Mouse (Mus musculus): ENCODE results near the gene Kif26b. TPM values are rescaled to one million over a fixed set of nuclear protein-coding genes. Genes with fewer than 3 reads are reported as not detected.

The Kif26b gene
- polyA plus RNA-seq, 1 experiment from 2014 or later, result 5.1 TPM

DNA sequence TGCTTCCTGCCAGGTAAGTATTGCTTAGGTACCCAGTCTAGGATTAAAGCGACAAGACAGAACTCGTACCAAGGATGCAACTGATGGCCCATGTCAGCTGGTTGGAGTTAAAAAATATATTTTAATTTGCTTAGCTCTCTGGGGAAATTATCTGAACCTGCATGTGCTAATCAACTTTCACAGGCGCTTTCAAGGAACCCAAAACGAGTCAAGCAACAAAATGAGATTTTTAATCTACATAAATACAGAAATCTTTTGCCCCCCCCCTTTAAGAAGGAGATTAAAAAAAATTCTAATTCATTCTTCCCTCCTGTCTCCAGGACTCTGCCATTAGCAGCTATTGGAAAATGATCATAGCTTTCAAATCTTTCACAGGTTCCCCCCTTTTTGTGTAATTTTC is 106.5 kb downstream of the Kif26b start:
- H3K9me3 ChIP-seq (replicated peaks; ENCODE audit: control insufficient read depth, low read length), result no peaks in the 10 kb centered on the region
- no peaks in the 10 kb centered on the region for H3K36me3 ChIP-seq (ENCODE audit: control insufficient read depth, insufficient read depth)
- no peak overlapping the region for H3K27ac ChIP-seq (ENCODE audit: low read length)
- peaks cover 26% of the 10 kb centered on the region for H3K4me1 ChIP-seq (ENCODE audit: control insufficient read depth, insufficient read depth, low read length)
- H3K27me3 ChIP-seq (ENCODE audit: control insufficient read depth, insufficient read depth, low read length), result no peaks in the 10 kb centered on the region
- H3K4me3 ChIP-seq (ENCODE audit: low read length), result no peak overlapping the region
- no peak for ATAC-seq (replicated peaks; ENCODE audit: extremely low read depth, insufficient read depth, low FRiP score)
- WGBS, result 91% methylated on average over 4 of the region's 4 CpGs
- no peak overlapping the region for H3K4me2 ChIP-seq (ENCODE audit: low read depth, low read length)
- no peak overlapping the region for H3K9ac ChIP-seq (ENCODE audit: low read length)

DNA sequence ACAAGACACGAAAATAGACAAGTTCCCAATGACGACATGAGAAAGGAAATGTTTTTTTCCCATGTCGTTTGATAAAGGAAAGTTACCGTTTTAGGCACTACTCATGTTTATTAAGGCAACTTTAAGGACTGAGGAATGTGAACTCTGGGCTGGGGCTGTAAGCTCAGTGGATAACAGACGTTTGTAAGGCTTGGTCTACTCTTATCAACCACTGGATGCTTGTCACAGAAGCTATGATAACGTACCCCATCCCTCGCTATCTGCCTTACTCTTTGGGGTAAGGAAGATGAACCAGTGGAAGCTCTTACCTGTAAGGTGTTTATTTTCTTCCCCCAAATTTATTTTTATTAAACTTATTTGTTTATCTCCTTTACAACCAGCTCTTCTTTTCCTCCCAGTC is 108.4 kb downstream of the Kif26b start:
- Histone ChIP-seq H3K9me3 (replicated peaks; ENCODE audit: control insufficient read depth, low read length) (no peaks in the 10 kb centered on the region), H3K27me3 (ENCODE audit: control insufficient read depth, insufficient read depth, low read length) (no peaks in the 10 kb centered on the region), H3K27ac (ENCODE audit: low read length) (no peak overlapping the region), H3K4me1 (ENCODE audit: control insufficient read depth, insufficient read depth, low read length) (peaks cover 30% of the 10 kb centered on the region), H3K36me3 (ENCODE audit: control insufficient read depth, insufficient read depth) (no peaks in the 10 kb centered on the region), H3K4me2 (ENCODE audit: low read depth, low read length) (no peak overlapping the region), H3K4me3 (ENCODE audit: low read length) (no peak overlapping the region), H3K9ac (ENCODE audit: low read length) (no peak overlapping the region)
- ATAC-seq (replicated peaks; ENCODE audit: extremely low read depth, insufficient read depth, low FRiP score), result no peak
- 53% methylated on average over 7 of the region's 7 CpGs for WGBS

DNA sequence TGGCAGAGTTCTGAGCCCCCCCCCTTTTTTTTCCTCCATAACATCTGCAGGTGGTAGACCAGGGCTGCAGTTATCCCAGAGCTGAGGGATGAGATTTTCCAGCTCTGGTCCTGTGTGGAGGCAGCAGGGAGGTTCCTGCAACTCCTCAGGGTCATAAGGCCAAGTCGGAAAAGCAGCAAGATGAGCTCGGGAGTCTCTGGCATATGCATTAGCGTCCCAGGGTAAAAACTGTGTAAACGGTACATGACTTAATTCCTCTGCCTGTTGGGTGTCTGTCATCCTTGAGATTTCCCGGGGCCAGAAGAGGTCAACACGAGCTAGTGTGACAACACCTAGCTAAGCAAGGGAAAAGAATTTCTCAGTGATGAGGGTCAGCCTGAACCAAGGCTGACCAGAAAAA is 111.0 kb downstream of the Kif26b start:
- no peak overlapping the region for H3K4me2 ChIP-seq (ENCODE audit: low read depth, low read length)
- H3K4me1 ChIP-seq (ENCODE audit: control insufficient read depth, insufficient read depth, low read length), result peaks cover 35% of the 10 kb centered on the region
- no peaks in the 10 kb centered on the region for H3K9me3 ChIP-seq (replicated peaks; ENCODE audit: control insufficient read depth, low read length)
- H3K27me3 ChIP-seq (ENCODE audit: control insufficient read depth, insufficient read depth, low read length), result no peaks in the 10 kb centered on the region
- 44% methylated on average over 6 of the region's 6 CpGs for WGBS
- ATAC-seq (replicated peaks; ENCODE audit: extremely low read depth, insufficient read depth, low FRiP score), result no peak
- no peaks in the 10 kb centered on the region for H3K36me3 ChIP-seq (ENCODE audit: control insufficient read depth, insufficient read depth)
- no peak overlapping the region for H3K9ac ChIP-seq (ENCODE audit: low read length)
- no peak overlapping the region for H3K4me3 ChIP-seq (ENCODE audit: low read length)
- no peak overlapping the region for H3K27ac ChIP-seq (ENCODE audit: low read length)

DNA sequence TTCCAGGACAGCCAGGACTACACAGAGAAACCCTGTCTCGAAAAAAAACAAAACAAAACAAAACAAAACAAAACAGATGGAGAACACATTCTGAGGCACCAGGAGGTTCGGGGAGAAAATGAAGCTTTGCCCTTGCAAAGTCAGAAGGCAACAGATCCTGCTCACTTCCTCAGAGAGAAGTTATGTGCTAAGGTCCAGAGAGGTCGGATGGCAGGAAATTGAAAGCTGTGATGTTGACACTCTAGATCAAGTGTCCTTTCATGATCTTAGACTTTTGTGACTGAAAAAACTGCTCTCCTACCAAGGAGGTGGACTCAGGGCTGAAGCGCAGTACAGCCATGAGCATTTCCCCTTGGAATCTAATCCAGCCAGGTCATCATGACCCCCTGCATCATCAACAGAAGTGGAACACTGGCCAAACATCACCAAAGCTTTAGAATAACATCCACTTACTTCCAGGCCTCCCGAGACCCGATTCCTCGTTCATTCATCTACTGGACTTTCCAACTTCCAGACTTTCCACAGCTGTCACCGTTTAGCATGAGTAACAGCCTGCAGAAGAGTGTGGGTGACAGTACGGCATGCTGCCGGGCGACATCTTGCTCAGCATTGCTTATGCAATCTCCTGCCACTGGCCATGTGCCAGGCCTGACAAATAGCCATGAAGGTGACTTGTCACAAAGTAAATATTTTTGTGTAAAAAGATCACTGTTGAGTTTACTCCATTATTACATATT is 112.0 kb downstream of the Kif26b start:
- Histone ChIP-seq H3K9me3 (replicated peaks; ENCODE audit: control insufficient read depth, low read length) (no peaks in the 10 kb centered on the region), H3K36me3 (ENCODE audit: control insufficient read depth, insufficient read depth) (no peaks in the 10 kb centered on the region), H3K27me3 (ENCODE audit: control insufficient read depth, insufficient read depth, low read length) (no peaks in the 10 kb centered on the region), H3K4me1 (ENCODE audit: control insufficient read depth, insufficient read depth, low read length) (peaks cover 41% of the 10 kb centered on the region), H3K4me2 (ENCODE audit: low read depth, low read length) (no peak overlapping the region), H3K4me3 (ENCODE audit: low read length) (no peak overlapping the region), H3K27ac (ENCODE audit: low read length) (peak overlapping the region; percentile 27; the same call in 1 of the 2 replicates), H3K9ac (ENCODE audit: low read length) (no peak overlapping the region)
- WGBS, result 36% methylated on average over 11 of the region's 11 CpGs
- no peak for ATAC-seq (replicated peaks; ENCODE audit: extremely low read depth, insufficient read depth, low FRiP score)

DNA sequence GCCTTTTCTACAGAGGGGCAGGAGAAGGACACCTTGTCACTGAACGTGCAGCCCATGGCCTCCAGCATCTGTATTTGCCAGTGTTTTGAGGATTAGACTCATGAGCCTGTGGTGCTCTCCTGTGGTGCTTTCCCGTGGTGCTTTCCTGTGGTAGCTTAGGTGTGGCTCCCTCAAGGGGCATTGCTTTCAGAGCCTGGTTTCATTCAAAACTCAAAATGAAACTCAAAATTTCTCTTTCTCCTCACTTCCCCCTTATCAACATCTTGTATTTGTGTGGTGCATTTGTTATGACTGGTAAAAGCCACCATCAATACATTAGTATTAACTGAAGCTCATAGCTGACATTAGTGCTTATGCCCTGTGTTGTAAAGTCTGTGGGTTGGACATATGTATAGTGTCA is 112.9 kb downstream of the Kif26b start:
- Histone ChIP-seq H3K27ac (ENCODE audit: low read length) (no peak overlapping the region), H3K4me3 (ENCODE audit: low read length) (no peak overlapping the region), H3K36me3 (ENCODE audit: control insufficient read depth, insufficient read depth) (no peaks in the 10 kb centered on the region), H3K9ac (ENCODE audit: low read length) (no peak overlapping the region), H3K4me2 (ENCODE audit: low read depth, low read length) (no peak overlapping the region), H3K27me3 (ENCODE audit: control insufficient read depth, insufficient read depth, low read length) (no peaks in the 10 kb centered on the region), H3K4me1 (ENCODE audit: control insufficient read depth, insufficient read depth, low read length) (peaks cover 47% of the 10 kb centered on the region), H3K9me3 (replicated peaks; ENCODE audit: control insufficient read depth, low read length) (no peaks in the 10 kb centered on the region)
- 70% methylated on average over 2 of the region's 2 CpGs for WGBS
- ATAC-seq (replicated peaks; ENCODE audit: extremely low read depth, insufficient read depth, low FRiP score), result no peak

DNA sequence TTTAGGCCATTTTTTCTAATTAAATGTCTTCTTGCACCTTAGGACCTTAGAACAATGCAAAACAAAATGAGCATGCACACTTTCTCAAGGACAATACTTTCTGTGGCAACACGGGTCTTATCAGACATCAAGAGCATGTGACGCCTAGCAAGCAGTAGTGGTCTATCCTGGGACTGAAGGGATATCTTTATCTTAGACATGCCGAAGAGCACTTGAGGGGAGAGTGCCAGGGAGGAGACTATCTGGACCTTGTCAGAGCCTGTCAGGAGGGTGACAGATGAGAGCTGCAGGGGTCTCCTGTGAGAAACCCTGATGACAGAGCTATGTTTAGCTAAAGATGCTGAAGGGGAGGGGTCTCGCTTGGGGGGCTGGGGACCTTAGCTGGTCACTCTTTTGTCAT is 116.0 kb downstream of the Kif26b start:
- peak; percentile 66 for ATAC-seq (replicated peaks; ENCODE audit: extremely low read depth, insufficient read depth, low FRiP score)
- Histone ChIP-seq H3K9ac (ENCODE audit: low read length) (no peak overlapping the region), H3K36me3 (ENCODE audit: control insufficient read depth, insufficient read depth) (no peaks in the 10 kb centered on the region), H3K4me1 (ENCODE audit: control insufficient read depth, insufficient read depth, low read length) (peaks cover 52% of the 10 kb centered on the region), H3K27me3 (ENCODE audit: control insufficient read depth, insufficient read depth, low read length) (no peaks in the 10 kb centered on the region), H3K27ac (ENCODE audit: low read length) (peak overlapping the region; percentile 81), H3K9me3 (replicated peaks; ENCODE audit: control insufficient read depth, low read length) (no peaks in the 10 kb centered on the region), H3K4me3 (ENCODE audit: low read length) (no peak overlapping the region), H3K4me2 (ENCODE audit: low read depth, low read length) (no peak overlapping the region)
- 23% methylated on average over 4 of the region's 4 CpGs for WGBS

DNA sequence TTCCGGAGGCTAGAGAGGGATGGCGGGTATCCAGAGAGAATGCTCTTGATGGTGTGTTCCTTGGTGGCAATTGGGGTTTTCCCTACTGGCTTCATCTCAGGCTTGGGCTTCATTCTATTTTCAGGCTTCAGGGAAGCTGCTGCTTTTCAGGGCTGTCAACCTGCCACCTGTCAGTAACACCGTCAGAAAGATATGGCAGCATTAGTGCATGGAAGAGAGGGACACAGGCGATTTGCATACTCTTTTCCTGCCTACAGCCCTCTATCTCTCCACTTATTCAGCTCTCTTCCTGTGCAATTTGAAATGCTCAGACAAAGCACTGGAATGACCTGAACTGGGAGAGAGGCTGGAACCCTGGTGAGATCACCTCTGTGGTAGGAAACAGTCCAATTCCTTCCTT is 117.7 kb downstream of the Kif26b start:
- Histone ChIP-seq H3K4me2 (ENCODE audit: low read depth, low read length) (peak overlapping the region; percentile 32; the same call in 1 of the 2 replicates), H3K4me1 (ENCODE audit: control insufficient read depth, insufficient read depth, low read length) (peaks cover 38% of the 10 kb centered on the region), H3K4me3 (ENCODE audit: low read length) (no peak overlapping the region), H3K36me3 (ENCODE audit: control insufficient read depth, insufficient read depth) (no peaks in the 10 kb centered on the region), H3K27me3 (ENCODE audit: control insufficient read depth, insufficient read depth, low read length) (no peaks in the 10 kb centered on the region), H3K27ac (ENCODE audit: low read length) (peak overlapping the region; percentile 81), H3K9ac (ENCODE audit: low read length) (no peak overlapping the region), H3K9me3 (replicated peaks; ENCODE audit: control insufficient read depth, low read length) (no peaks in the 10 kb centered on the region)
- peak; percentile 80 for ATAC-seq (replicated peaks; ENCODE audit: extremely low read depth, insufficient read depth, low FRiP score)
- WGBS, result 34% methylated on average over 4 of the region's 4 CpGs

DNA sequence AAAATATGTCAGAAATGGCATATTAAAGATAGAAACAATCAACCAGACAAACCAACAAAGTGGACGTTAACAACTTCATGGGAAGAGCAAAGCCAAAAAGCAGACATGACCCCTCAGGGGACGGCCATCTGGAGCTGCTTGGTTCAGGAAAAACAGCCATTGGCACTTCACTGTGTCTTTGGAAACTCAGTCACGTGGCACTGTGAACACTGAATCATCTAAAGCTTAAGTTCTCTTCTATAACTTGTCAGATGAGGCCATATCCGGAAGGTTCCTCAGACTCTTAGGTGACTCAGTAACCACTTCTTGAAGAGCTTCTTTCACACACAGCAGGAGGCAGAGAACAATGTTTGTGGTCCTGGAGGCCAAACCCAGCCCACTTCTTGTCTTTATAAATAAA is 126.6 kb downstream of the Kif26b start:
- Histone ChIP-seq H3K27me3 (ENCODE audit: control insufficient read depth, insufficient read depth, low read length) (no peaks in the 10 kb centered on the region), H3K27ac (ENCODE audit: low read length) (no peak overlapping the region), H3K4me2 (ENCODE audit: low read depth, low read length) (no peak overlapping the region), H3K36me3 (ENCODE audit: control insufficient read depth, insufficient read depth) (no peaks in the 10 kb centered on the region), H3K9ac (ENCODE audit: low read length) (no peak overlapping the region), H3K4me3 (ENCODE audit: low read length) (no peak overlapping the region), H3K9me3 (replicated peaks; ENCODE audit: control insufficient read depth, low read length) (no peaks in the 10 kb centered on the region), H3K4me1 (ENCODE audit: control insufficient read depth, insufficient read depth, low read length) (no peaks in the 10 kb centered on the region; the same call in none of the 2 replicates)
- WGBS, result 79% methylated on average over 4 of the region's 4 CpGs
- ATAC-seq (replicated peaks; ENCODE audit: extremely low read depth, insufficient read depth, low FRiP score), result no peak

DNA sequence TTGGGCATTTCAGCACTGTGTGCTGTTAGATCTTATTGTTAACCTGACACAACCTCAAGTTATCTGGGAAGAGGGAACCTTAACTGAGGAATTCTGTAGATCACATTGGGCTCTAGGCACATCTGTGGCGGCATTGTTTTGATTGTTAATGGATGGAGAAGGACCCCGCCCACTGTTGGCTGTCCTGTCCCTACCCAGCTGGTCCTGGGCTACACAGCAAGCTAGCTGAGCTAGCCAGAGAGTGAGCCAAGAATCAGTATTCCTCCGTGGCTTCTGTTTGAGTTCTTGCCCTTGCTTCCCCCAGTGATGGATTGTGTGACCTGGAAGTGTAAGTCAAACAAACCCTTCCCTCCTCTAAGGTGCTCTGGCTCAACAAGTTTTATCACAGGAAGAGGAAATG is 132.1 kb downstream of the Kif26b start:
- Histone ChIP-seq H3K27me3 (ENCODE audit: control insufficient read depth, insufficient read depth, low read length) (no peaks in the 10 kb centered on the region), H3K9ac (ENCODE audit: low read length) (no peak overlapping the region), H3K27ac (ENCODE audit: low read length) (peak overlapping the region; percentile 56), H3K9me3 (replicated peaks; ENCODE audit: control insufficient read depth, low read length) (no peaks in the 10 kb centered on the region), H3K4me2 (ENCODE audit: low read depth, low read length) (no peak overlapping the region), H3K4me3 (ENCODE audit: low read length) (no peak overlapping the region), H3K36me3 (ENCODE audit: control insufficient read depth, insufficient read depth) (no peaks in the 10 kb centered on the region), H3K4me1 (ENCODE audit: control insufficient read depth, insufficient read depth, low read length) (peaks cover 25% of the 10 kb centered on the region)
- WGBS, result 18% methylated on average over 3 of the region's 3 CpGs
- no peak for ATAC-seq (replicated peaks; ENCODE audit: extremely low read depth, insufficient read depth, low FRiP score)

Data from heart, embryonic 16.5 days (tissue).